Mouse (Mus musculus): ENCODE measurements around the gene Olfr725. TPM values are rescaled to one million over a fixed set of nuclear protein-coding genes. Genes with fewer than 3 reads are reported as not detected.

Gene Olfr725
- polyA plus RNA-seq (2015; fragmentation: Nextera tagmentation; extraction: Ambion mirVana): not detected in 2 replicates

GRCm38 (mm10) chr14:50040275-50040674, at the start of gene Olfr725:
Gene Olfr725, minus strand, starts transcription at chr14:50040375.

Other genes starting within 250 kb of the Olfr725 start
- not detected in 2 replicates for gene Olfr722, start 138.4 kb downstream of the Olfr725 start, polyA plus RNA-seq (2015; fragmentation: Nextera tagmentation; extraction: Ambion mirVana)
- gene Olfr723, start 108.6 kb downstream of the Olfr725 start, polyA plus RNA-seq (2015; fragmentation: Nextera tagmentation; extraction: Ambion mirVana): not detected in 2 replicates
- not detected in 2 replicates for gene Olfr724, start 77.1 kb downstream of the Olfr725 start, polyA plus RNA-seq (2015; fragmentation: Nextera tagmentation; extraction: Ambion mirVana)
- gene Olfr726, start 50.6 kb upstream of the Olfr725 start, polyA plus RNA-seq (2015; fragmentation: Nextera tagmentation; extraction: Ambion mirVana): not detected in 2 replicates
- gene Olfr727, start 82.8 kb upstream of the Olfr725 start, polyA plus RNA-seq (2015; fragmentation: Nextera tagmentation; extraction: Ambion mirVana): not detected in 2 replicates
- gene Olfr728, start 102.3 kb upstream of the Olfr725 start, polyA plus RNA-seq (2015; fragmentation: Nextera tagmentation; extraction: Ambion mirVana): not detected in 2 replicates
- gene Olfr729, start 112.5 kb upstream of the Olfr725 start, polyA plus RNA-seq (2015; fragmentation: Nextera tagmentation; extraction: Ambion mirVana): not detected in 2 replicates
- gene Olfr730, start 147.8 kb upstream of the Olfr725 start, polyA plus RNA-seq (2015; fragmentation: Nextera tagmentation; extraction: Ambion mirVana): not detected in 2 replicates
- not detected in 2 replicates for gene Olfr731, start 201.5 kb upstream of the Olfr725 start, polyA plus RNA-seq (2015; fragmentation: Nextera tagmentation; extraction: Ambion mirVana)
- gene Olfr732, start 243.8 kb upstream of the Olfr725 start, polyA plus RNA-seq (2015; fragmentation: Nextera tagmentation; extraction: Ambion mirVana): not detected in 2 replicates